Mouse (Mus musculus) fibroblast of lung, adult 2 months (primary cell): ENCODE data around the gene Atxn3.

Experiments used
- DNase-seq: peaks from one replicate; pipeline ENCODE4 v3.0.0-alpha.2; 2011; ENCODE audit warnings: low read depth

Gene Atxn3

DNA sequence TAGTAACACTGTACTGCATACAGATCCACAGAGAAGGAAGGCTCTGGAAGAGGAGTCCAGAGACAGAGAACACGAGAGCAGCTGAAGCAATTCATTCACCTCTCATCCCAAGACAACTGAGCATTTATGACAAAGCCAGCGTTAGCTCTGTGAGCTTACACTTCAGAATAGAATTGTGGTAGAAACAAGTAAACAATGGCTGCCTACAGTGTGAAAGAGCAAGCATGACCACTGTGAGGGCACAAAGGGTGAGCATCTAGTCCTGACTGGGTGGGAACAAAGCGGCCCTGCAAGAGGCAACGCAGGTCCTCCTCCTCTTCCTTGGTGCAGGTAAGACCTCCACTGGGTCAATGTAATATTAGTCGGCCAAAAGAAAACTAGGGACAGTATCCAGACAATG is 67.0 kb downstream of the Atxn3 start:
- DNase-seq = no peak

DNA sequence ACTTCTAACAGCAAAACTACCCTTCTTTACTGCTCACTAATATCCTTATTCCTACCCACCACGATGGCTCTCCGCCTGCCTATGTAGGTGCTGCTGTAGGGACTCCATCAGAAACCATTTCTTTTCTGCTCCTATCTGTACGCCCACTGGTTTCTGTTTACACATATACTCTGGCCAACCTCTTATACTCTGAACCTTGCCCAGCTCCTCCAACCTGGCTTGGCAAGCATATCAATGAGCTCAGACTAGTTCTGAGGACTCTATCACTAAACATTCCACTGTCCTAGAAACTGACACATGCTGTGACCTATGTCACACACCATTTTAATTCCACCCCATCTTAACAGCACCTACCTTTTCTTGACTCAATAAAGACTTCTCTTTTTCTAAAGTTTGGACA is 68.7 kb downstream of the Atxn3 start:
- DNase-seq = no peak

DNA sequence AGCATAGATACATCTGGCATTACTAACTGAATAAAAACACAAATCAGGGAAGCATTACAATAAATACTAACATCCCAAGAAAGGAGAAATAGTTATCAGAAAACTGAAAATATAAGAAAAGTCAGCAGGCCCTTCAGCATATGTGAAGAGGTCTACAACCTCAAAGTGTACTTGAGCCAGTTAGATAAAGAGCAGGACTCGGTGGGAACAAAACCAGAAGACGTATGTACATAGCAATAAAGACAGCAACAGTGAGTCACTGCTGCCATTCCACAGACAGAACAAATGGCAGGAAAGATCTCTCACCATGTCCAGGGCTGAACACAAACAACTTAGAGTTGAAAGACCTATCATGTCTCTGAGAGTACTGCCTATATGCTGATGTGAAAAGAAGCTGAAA is 69.7 kb downstream of the Atxn3 start:
- DNase-seq = no peak

DNA sequence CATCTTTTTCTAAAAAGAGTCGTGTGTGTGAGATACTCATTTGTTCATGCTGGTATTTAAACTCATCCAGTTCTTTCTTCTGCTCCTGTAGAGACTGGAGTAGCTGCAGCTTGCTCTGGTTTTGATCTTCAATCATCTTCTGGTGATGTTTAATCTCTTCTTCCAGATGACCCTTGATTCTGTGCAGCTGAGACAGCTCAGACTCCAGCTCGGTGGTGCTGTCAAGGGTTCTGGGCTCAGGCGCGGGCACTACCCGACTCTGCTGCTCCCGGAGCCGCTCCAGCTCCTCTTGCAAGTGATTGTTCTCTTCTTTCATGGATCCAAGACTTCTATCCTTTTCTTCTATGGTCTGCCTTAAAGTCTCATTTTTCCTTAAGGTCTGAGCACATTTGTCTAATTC is 73.1 kb downstream of the Atxn3 start:
- DNase-seq = no peak

DNA sequence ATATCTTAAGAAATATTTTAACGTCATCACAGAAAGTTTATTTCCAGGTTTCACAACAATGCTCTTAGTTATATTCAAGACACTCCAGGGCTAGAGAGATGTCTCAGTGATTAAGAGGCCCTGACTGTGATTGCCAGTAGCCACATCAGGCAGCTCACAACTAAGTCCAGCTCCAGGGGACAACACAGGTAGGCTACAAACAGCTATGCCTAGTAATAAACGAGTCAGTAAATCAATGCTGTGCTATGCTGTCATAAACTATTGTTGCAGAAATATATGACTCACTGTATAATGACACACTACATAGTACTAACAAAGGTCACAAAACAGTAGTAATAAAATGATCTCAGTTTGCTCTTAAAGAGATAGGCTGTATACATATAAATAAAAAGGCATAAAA is 81.7 kb downstream of the Atxn3 start:
- no peak for DNase-seq

DNA sequence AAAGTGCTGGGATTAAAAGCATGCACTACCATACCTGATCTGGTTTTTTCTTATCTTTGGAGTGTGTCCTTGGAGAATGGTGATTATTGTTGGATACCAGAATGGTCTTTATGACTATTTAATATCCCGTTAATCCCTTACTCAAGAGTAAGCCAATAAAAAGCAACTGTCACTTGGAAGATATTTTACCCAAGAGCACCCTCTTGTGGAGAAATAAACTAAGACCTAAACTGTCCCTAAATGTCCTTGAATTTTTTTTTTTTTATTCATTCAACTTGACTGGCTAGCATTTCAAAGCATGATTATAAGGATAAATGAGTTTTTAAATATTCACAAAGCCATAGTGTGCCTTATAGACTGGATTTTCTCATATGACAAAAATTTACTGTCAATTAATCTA is 82.9 kb downstream of the Atxn3 start:
- DNase-seq = peak; percentile 40
